Mouse (Mus musculus) ES-Bruce4 (cell line): ENCODE measurements around the gene Cenpx.

Source experiments
- CTCF ChIP-seq: IDR thresholded peaks from one replicate; pipeline ENCODE4 v1.8.1; 2011; ENCODE audit warnings: low read depth, low read length
- EP300 ChIP-seq: IDR thresholded peaks from 2 replicates; pipeline ENCODE4 v1.6.1; 2011; ENCODE audit warnings: low read depth, low read length; ENCODE audit not compliant: insufficient read depth
- POLR2A ChIP-seq: IDR thresholded peaks from one replicate; pipeline ENCODE4 v1.8.1; 2011; ENCODE audit warnings: low read length; ENCODE audit not compliant: insufficient read depth

GRCm38 (mm10) chr11:120684086-120684485 lies 29.5 kb downstream of the Cenpx start:
- TF ChIP-seq EP300 (no peak), CTCF (no peak), POLR2A (no peak)
